Mouse (Mus musculus): Measurements from ENCODE around the gene Alk. TPM values are rescaled to one million over a fixed set of nuclear protein-coding genes. Genes with fewer than 3 reads are reported as not detected.

Gene Alk
- total and polyA plus RNA-seq, 3 experiments, result not detected

GRCm38 (mm10) chr17:72603886-72604609 lies 379 bp downstream of the Alk start:
- Histone ChIP-seq H3K36me3 (ENCODE audit: control insufficient read depth in 1 of 2, insufficient read depth in 2 of 2, low read length in 2 of 2) (no peaks in the 10 kb centered on the region), H3K27me3 (ENCODE audit: control insufficient read depth in 1 of 2, insufficient read depth in 2 of 2, low read length in 2 of 2) (no peaks in the 10 kb centered on the region), H3K9me3 (replicated peaks; ENCODE audit: insufficient read depth, low read length) (no peaks in the 10 kb centered on the region), H3K27ac (ENCODE audit: control insufficient read depth, low read depth, low read length) (no peak overlapping the region), H3K4me3 (ENCODE audit: control insufficient read depth in 1 of 2, insufficient read depth in 1 of 2, low read depth in 2 of 2, low read length in 2 of 2) (no peak overlapping the region), H3K9ac (ENCODE audit: control insufficient read depth, low read depth, low read length, poor library complexity, severe bottlenecking) (no peak overlapping the region), H3K79me2 (ENCODE audit: control insufficient read depth, insufficient read depth, low read length, poor library complexity) (no peaks in the 10 kb centered on the region), H3K4me1 (ENCODE audit: control insufficient read depth in 1 of 2, insufficient read depth in 2 of 2, low read length in 2 of 2) (no peaks in the 10 kb centered on the region)
- no peak for DNase-seq (ENCODE audit: low read depth, low spot score)
- no peak for TF ChIP-seq ZNF384 (IDR thresholded peaks at IDR 0.05; ENCODE audit: low read depth, low read length)
- TF ChIP-seq MAZ (IDR thresholded peaks at IDR 0.05; ENCODE audit: low read depth, low read length), result no peak
- TF ChIP-seq POLR2A (IDR thresholded peaks at IDR 0.05; ENCODE audit: control insufficient read depth in 1 of 2, insufficient read depth in 1 of 2, low read depth in 1 of 2, low read length in 2 of 2, poor library complexity in 1 of 2), result no peak
- no peak for TF ChIP-seq MYB (IDR thresholded peaks at IDR 0.05; ENCODE audit: low read depth, low read length)
- TF ChIP-seq UBTF (IDR thresholded peaks at IDR 0.05; ENCODE audit: borderline replicate concordance, insufficient read depth, low read depth, low read length), result no peak
- no peak for TF ChIP-seq CHD2 (IDR thresholded peaks at IDR 0.05; ENCODE audit: low read length)
- TF ChIP-seq MYC (IDR thresholded peaks at IDR 0.05; ENCODE audit: low read depth, low read length), result no peak
- TF ChIP-seq TCF12 (IDR thresholded peaks at IDR 0.05; ENCODE audit: low read depth, low read length), result no peak
- TF ChIP-seq KAT2A (conservative IDR thresholded peaks at IDR 0.05; ENCODE audit: low read depth, low read length), result no peak
- no peak for TF ChIP-seq NELFE (IDR thresholded peaks at IDR 0.05; ENCODE audit: low read depth, low read length)
- TF ChIP-seq RAD21 (IDR thresholded peaks at IDR 0.05; ENCODE audit: low read depth, low read length), result no peak
- TF ChIP-seq MAFK (IDR thresholded peaks at IDR 0.05; ENCODE audit: borderline replicate concordance, low read depth, low read length), result no peak
- TF ChIP-seq MXI1 (IDR thresholded peaks at IDR 0.05; ENCODE audit: low read depth, low read length), result no peak
- no peak for TF ChIP-seq ETS1 (IDR thresholded peaks at IDR 0.05; ENCODE audit: low read depth, low read length)
- TF ChIP-seq ZKSCAN1 (IDR thresholded peaks at IDR 0.05; ENCODE audit: low read depth, low read length), result no peak
- TF ChIP-seq ZMIZ1 (IDR thresholded peaks at IDR 0.05; ENCODE audit: low read depth, low read length), result no peak
- no peak for TF ChIP-seq USF2 (IDR thresholded peaks at IDR 0.05; ENCODE audit: borderline replicate concordance in 1 of 2, insufficient read depth in 1 of 2, low read depth in 1 of 2, low read length in 2 of 2)
- no peak for TF ChIP-seq GABPA (IDR thresholded peaks at IDR 0.05; ENCODE audit: low read depth, low read length)

GRCm38 (mm10) chr17:72603118-72603885 lies 1.1 kb downstream of the Alk start:
- Histone ChIP-seq H3K79me2 (ENCODE audit: control insufficient read depth, insufficient read depth, low read length, poor library complexity) (no peaks in the 10 kb centered on the region), H3K27ac (ENCODE audit: control insufficient read depth, low read depth, low read length) (no peak overlapping the region), H3K9ac (ENCODE audit: control insufficient read depth, low read depth, low read length, poor library complexity, severe bottlenecking) (no peak overlapping the region), H3K4me3 (ENCODE audit: control insufficient read depth in 1 of 2, insufficient read depth in 1 of 2, low read depth in 2 of 2, low read length in 2 of 2) (no peak overlapping the region), H3K4me1 (ENCODE audit: control insufficient read depth in 1 of 2, insufficient read depth in 2 of 2, low read length in 2 of 2) (no peaks in the 10 kb centered on the region), H3K27me3 (ENCODE audit: control insufficient read depth in 1 of 2, insufficient read depth in 2 of 2, low read length in 2 of 2) (no peaks in the 10 kb centered on the region), H3K36me3 (ENCODE audit: control insufficient read depth in 1 of 2, insufficient read depth in 2 of 2, low read length in 2 of 2) (no peaks in the 10 kb centered on the region), H3K9me3 (replicated peaks; ENCODE audit: insufficient read depth, low read length) (no peaks in the 10 kb centered on the region)
- TF ChIP-seq MEF2A (IDR thresholded peaks at IDR 0.05; ENCODE audit: extremely low read depth, insufficient replicate concordance, low read depth, low read length, poor library complexity, severe bottlenecking) (no peak), GABPA (IDR thresholded peaks at IDR 0.05; ENCODE audit: low read depth, low read length) (no peak), E2F4 (IDR thresholded peaks at IDR 0.05; ENCODE audit: borderline replicate concordance, low read depth, low read length) (no peak), ETS1 (IDR thresholded peaks at IDR 0.05; ENCODE audit: low read depth, low read length) (no peak), MAX (IDR thresholded peaks at IDR 0.05; ENCODE audit: low read length) (no peak), TBP (IDR thresholded peaks at IDR 0.05; ENCODE audit: low read depth, low read length) (no peak), SMC3 (IDR thresholded peaks at IDR 0.05; ENCODE audit: low read depth, low read length) (no peak), EP300 (IDR thresholded peaks at IDR 0.05; ENCODE audit: low read depth in 1 of 2, low read length in 2 of 2) (no peak), MAZ (IDR thresholded peaks at IDR 0.05; ENCODE audit: low read depth, low read length) (no peak), TAL1 (IDR thresholded peaks at IDR 0.05; ENCODE audit: low read length) (no peak), SIN3A (IDR thresholded peaks at IDR 0.05; ENCODE audit: low read length) (no peak), CHD2 (IDR thresholded peaks at IDR 0.05; ENCODE audit: low read length) (no peak), UBTF (IDR thresholded peaks at IDR 0.05; ENCODE audit: borderline replicate concordance, insufficient read depth, low read depth, low read length) (no peak), POLR2AphosphoS5 (IDR thresholded peaks at IDR 0.05; ENCODE audit: borderline replicate concordance, low read depth, low read length) (no peak), ZNF384 (IDR thresholded peaks at IDR 0.05; ENCODE audit: low read depth, low read length) (no peak), TCF12 (IDR thresholded peaks at IDR 0.05; ENCODE audit: low read depth, low read length) (no peak), MAFK (IDR thresholded peaks at IDR 0.05; ENCODE audit: borderline replicate concordance, low read depth, low read length) (no peak), MYB (IDR thresholded peaks at IDR 0.05; ENCODE audit: low read depth, low read length) (no peak), RAD21 (IDR thresholded peaks at IDR 0.05; ENCODE audit: low read depth, low read length) (no peak)
- DNase-seq (ENCODE audit: low read depth, low spot score), result peak; percentile 23

Data from MEL (cell line).